Mouse (Mus musculus): ENCODE results near the gene En1. TPM values are rescaled to one million over a fixed set of nuclear protein-coding genes. Genes with fewer than 3 reads are reported as not detected.

Gene En1
- polyA plus RNA-seq, 1 experiment, result not detected

- Histone ChIP-seq H3K4me3 (replicated peaks) (no peak overlapping the region), H3K36me3 (replicated peaks; ENCODE audit: low read length) (no peaks in the 10 kb centered on the region), H3K4me1 (no peaks in the 10 kb centered on the region), H3K27me3 (replicated peaks) (no peaks in the 10 kb centered on the region), H3K9me3 (no peaks in the 10 kb centered on the region)
- TF ChIP-seq GATA1 (IDR thresholded peaks at IDR 0.05; ENCODE audit: borderline replicate concordance, low read length), result no peak
- no peak for TF ChIP-seq FLI1 (IDR thresholded peaks at IDR 0.05; ENCODE audit: low read length)
These were observed 52.8 kb downstream of the En1 start for GRCm38 (mm10) chr1:120654950-120655396.

Other genes starting within 250 kb of the En1 start
- 33.9 TPM in 1 of 2 replicates, not detected in the other for gene Marco, start 97.4 kb upstream of the En1 start, polyA plus RNA-seq (2012; ENCODE audit: insufficient read depth, low replicate concordance)

All from megakaryocyte, embryonic 14.5 days (primary cell).